Mouse (Mus musculus) thymus, adult 2 months (tissue): ENCODE measurements around the gene Spata6.

ENCODE experiments used
- CTCF ChIP-seq: fragments of 200-500 bp; IDR thresholded peaks from 2 replicates; pipeline ENCODE4 v1.5.1; 2012; ENCODE audit warnings: mild to moderate bottlenecking, control low read depth, low read length, moderate library complexity, borderline replicate concordance; ENCODE audit not compliant: control insufficient read depth, poor library complexity, insufficient read depth; ENCODE audit errors: extremely low read depth
- POLR2A ChIP-seq: fragments of 200-500 bp; IDR thresholded peaks from 2 replicates; pipeline ENCODE4 v1.6.1; 2012; ENCODE audit warnings: mild to moderate bottlenecking, low read length, control low read depth, moderate library complexity; ENCODE audit not compliant: control insufficient read depth, poor library complexity, insufficient read depth; ENCODE audit errors: extremely low read depth

GRCm38 (mm10) chr4:111683843-111684242, 35.9 kb upstream of the Spata6 start:
- TF ChIP-seq CTCF (no peak), POLR2A (no peak)
